Mouse (Mus musculus): ENCODE results near the gene Mybpc1.
"Not testable (repeated sequence)": the region's sequence is repeated elsewhere in the genome, so short reads cannot be mapped to it uniquely, and the experiment has no call there.

The Mybpc1 gene

DNA sequence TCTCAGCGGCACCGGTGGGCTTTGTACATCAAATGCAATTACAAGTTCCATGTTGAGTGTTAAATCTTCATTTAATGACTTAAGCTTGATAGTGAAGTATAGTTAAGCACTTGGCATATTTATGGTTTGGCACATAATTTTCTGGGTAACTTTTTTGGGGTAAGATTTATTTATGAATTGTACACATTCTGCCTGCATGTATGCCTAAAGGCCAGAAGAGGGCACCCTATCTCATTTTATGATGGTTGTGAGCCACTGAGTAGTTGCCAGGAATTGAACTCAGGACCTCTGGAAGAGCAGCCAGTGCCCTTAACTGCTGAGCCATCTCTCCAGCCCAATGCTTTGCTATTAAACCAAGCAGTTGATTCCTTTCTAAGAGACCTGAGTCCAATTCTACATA, 52.2 kb downstream of the Mybpc1 start:
- no peak for DNase-seq (ENCODE audit: low spot score in 2 of 2)

DNA sequence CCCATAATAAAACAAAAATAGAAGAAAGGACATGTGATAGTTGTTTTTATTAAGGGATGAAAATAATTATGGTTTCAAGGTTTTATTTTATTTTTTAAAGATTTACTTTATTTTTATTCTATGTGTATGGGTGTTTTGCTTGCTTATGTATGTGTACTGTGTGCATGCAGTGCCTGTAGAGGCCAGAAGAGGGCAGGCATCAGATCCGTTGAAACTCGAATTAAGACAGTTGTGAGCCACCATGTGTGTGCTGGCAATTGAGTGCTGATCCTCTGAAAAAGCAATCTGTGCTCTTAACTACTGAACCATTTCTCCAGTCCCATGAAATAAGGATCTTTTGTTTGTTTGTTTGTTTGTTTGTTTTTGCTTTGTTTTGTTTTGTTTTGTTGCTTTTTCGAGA, 54.7 kb downstream of the Mybpc1 start:
- DNase-seq (ENCODE audit: low spot score in 2 of 2): no peak

DNA sequence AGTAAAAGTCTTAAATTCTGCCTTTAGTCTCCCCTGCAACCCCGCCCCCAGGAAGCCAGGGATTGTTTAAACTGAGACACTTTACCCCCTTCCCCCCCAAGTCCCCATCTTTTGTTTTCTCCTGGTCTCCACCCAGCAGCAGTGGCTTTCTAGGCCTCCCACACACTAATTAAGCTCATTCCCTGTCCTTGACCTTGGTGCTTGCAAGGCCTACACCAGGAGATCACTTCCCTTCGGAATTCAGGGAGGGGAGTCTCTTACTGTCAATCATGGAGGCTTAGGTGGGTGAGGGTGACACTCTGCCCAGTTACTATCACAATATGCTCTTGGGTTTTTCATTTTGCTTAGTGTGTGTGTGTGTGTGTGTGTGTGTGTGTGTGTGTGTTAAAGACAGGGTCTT, 57.3 kb downstream of the Mybpc1 start:
- no peak for DNase-seq (ENCODE audit: low spot score in 2 of 2)

DNA sequence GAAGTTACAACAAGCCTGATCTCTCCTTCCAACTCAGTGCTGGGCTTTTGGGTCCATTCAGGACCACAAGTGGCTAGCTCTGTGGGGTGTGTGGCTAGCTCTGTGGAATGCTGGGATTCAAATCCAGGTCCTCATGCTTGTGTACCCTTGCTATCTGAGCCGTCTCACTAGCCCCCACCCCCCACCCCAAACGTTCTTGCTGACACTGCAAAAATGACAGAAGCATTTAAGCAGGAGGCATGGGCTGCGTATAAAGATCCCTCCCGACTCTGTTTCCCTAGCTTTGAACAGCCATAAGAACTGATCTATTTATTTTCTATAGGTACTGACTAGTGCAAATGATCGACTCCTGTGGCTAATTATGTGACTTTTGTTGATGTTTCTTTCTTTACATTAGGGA, 74.3 kb downstream of the Mybpc1 start:
- no peak for DNase-seq (ENCODE audit: low spot score in 2 of 2)

- no peak for DNase-seq (ENCODE audit: low spot score in 2 of 2)
These were observed 80.9 kb downstream of the Mybpc1 start for GRCm38 (mm10) chr10:88524016-88524415.

GRCm38 (mm10) chr10:88523212-88523611, 81.7 kb downstream of the Mybpc1 start:
- no peak for DNase-seq (ENCODE audit: low spot score in 2 of 2)

DNA sequence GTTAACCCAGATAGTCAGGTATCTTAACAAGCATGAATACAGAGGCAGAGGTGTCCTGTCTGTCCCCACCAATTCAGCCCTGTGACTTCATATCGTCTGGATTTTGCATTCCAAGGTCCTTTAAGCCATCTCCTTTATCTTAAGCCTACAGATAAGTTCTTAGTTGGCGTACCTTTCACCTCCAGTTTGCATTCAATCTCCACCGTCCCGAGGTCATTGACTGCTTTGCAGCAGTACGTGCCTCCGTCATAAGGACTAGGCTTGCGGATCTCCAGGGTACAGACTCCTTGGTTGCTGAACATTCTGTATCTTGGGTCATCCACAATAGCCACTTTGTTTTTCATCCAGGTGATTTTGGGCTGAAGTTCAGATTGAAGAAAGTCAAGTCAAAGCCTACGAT, 82.2 kb downstream of the Mybpc1 start:
- DNase-seq (ENCODE audit: low spot score in 2 of 2): no peak

GRCm38 (mm10) chr10:88515049-88515448, 89.9 kb downstream of the Mybpc1 start:
- not testable (repeated sequence) for DNase-seq (ENCODE audit: low spot score in 2 of 2)

GRCm38 (mm10) chr10:88514495-88514894, 90.5 kb downstream of the Mybpc1 start:
- DNase-seq (ENCODE audit: low spot score in 2 of 2): peak in 1 of 2 experiments; percentile 19

DNA sequence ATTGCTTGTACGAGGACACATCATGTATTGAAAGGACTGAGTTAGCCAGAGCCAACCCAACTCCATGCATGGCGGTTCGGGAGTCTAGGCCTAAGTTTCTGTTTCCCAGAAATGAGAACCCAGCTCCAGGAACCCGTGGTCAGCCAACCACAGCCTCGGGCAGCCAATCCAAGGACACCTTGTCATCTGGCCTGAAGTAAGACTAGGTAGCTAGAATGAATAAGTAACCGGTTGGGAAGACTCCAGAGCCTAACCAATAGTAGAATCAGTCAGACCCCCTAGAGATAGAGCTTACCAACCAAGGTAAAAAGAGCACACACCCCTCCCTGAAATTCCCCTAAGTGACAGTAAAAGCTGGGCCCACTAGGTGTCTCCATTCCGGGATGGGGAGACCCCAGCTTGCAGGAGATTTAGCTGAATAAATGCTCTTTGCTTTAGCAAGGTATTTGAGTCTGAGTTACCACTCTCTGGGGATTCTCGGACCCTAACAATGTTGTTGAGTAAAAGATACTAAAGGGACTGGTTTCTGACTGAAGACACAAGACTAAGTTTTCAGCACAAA, 91.3 kb downstream of the Mybpc1 start:
- no peak for DNase-seq (ENCODE audit: low spot score in 2 of 2)

GRCm38 (mm10) chr10:88511355-88511754, 93.6 kb downstream of the Mybpc1 start:
- DNase-seq (ENCODE audit: low spot score in 2 of 2): no peak

DNA sequence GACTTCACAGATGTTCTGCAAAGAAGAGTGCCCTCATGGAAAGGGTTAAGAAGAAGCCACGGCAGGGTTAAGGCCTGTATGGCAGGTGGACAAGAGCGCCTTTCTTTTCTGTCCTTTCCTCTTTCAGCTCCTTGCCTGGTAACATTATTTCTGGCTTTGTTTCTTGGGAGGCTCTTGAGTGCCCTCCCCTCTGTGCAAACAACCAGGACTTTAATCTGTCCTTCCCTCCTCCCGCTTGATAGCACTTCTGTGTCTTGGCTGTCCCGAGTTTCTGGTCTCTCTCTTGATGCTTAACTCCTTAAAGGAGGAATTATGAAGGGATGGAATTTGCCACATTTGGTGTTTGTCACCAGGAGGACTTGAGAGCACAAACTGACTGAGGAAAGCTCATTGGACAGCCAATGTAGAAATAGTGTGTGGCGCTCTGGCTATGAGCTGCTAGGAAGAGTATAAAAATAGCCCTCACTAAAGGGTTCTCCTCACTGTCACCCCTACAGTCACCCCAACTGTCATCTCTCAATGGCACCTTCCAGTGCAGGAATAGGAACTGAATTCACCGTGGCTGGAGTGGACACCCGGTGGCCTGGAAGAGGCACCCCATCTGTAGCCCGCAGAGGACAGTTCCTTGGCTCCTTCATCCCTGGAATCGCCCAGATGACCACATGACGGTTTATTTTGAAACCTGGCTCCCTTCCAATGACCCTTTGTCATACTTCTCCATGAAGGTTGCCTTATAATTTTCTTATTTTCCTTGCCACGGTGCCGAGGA, 94.3 kb downstream of the Mybpc1 start:
- no peak for DNase-seq (ENCODE audit: low spot score in 2 of 2)

- no peak for DNase-seq (ENCODE audit: low spot score in 2 of 2)
These were observed 97.2 kb downstream of the Mybpc1 start for GRCm38 (mm10) chr10:88507691-88508143.

DNA sequence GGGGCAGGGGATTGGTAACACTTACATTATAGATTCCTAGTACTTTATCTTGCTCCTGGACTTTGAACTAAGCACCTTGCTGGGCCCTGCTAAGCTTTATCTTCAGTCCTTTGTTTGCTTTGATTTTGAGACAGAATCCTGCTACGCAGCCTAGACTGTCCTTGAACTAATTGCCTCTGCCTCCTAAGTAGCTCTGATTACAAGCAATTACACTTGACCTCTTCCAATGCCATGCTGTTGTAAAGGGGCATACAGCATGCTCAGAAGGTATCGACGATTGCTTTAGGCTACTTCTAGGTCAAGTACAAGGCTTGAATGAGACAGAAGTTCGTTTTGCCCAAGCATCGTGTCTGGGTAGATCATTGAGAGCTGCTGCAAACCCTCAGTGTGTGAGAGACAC, 99.7 kb downstream of the Mybpc1 start:
- no peak for DNase-seq (ENCODE audit: low spot score in 2 of 2)

GRCm38 (mm10) chr10:88504481-88504880, 100.5 kb downstream of the Mybpc1 start:
- no peak for DNase-seq (ENCODE audit: low spot score in 2 of 2)

DNA sequence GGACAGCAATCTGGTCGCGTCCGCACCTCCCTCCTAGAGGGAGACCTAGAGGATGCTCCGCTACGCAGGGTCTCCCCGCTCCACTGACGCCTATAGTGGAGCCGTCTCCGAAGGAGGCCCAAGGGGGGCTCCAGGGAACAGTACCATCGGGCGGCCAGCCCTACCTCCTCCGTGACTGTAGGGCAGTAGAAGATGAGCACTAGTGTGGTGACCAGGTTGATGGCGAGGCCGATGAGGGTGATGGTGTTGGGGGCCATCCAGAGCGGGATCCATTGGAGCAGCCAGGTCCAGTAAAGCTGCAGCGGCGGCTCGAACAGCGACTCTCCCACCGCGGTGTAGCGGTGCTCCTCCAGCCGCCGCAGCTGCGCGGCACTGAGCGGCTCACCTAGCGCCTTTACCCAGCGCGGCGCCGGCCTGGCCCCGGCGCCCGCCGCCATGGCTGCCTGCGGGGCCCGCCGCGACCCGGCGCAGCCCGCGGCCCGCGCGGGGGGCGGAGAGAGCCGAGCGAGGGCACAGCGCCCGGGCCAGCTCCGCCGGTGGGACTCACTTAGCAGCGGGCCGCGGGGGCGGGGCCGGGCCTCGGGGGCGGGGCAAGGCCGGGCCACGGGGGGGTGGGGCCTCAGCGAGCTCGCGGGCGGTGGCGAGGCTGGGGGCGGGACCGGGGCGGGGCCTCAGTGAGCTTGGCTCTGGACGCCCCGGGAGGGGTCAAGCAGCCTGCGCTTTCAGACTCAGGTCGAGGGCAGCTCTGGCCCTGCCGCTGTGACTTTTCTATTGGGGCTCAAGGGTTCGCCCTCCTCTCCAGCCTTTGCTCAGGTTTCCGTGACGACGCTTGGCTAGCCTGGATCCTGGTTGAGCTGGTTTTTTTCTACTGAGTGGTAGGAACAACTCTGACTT, 101.3 kb downstream of the Mybpc1 start, which contains the start of gene Chpt1:
Gene Chpt1 (minus strand): TSS at position 653 of the 894 bp plus-strand sequence.
- DNase-seq (ENCODE audit: low spot score in 2 of 2): peak; percentile 57 to 63

- no peak for DNase-seq (ENCODE audit: low spot score in 2 of 2)
These were observed 102.0 kb downstream of the Mybpc1 start for GRCm38 (mm10) chr10:88502919-88503318.

- DNase-seq (ENCODE audit: low spot score in 2 of 2): no peak
These were observed 102.8 kb downstream of the Mybpc1 start for GRCm38 (mm10) chr10:88501886-88502765.

DNA sequence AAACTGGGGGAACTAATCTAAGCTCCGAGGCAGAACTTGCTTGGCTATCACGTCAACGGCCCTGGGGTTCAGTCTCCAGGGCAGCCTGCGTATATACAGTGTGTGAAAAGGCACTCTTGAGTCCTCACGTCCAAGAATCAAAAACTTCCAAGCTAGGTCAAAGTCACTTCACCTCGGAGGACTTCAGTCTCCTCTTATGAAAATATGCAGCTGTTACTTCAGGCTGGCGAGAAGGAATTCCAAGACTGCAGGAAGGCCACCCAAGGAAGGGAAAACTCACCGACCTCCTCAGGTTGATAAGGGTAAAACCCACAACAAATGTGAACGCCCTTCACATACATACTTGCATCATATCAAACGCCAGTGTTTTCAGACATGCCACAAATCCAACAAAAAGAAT, 103.6 kb downstream of the Mybpc1 start:
- DNase-seq (ENCODE audit: low spot score in 2 of 2): no peak

GRCm38 (mm10) chr10:88499993-88500392, 105.0 kb downstream of the Mybpc1 start:
- no peak for DNase-seq (ENCODE audit: low spot score in 2 of 2)

- no peak for DNase-seq (ENCODE audit: low spot score in 2 of 2)
These were observed 107.9 kb downstream of the Mybpc1 start for GRCm38 (mm10) chr10:88496864-88497564.
